Mouse (Mus musculus): ENCODE results near the gene Slc35f2.

DNA sequence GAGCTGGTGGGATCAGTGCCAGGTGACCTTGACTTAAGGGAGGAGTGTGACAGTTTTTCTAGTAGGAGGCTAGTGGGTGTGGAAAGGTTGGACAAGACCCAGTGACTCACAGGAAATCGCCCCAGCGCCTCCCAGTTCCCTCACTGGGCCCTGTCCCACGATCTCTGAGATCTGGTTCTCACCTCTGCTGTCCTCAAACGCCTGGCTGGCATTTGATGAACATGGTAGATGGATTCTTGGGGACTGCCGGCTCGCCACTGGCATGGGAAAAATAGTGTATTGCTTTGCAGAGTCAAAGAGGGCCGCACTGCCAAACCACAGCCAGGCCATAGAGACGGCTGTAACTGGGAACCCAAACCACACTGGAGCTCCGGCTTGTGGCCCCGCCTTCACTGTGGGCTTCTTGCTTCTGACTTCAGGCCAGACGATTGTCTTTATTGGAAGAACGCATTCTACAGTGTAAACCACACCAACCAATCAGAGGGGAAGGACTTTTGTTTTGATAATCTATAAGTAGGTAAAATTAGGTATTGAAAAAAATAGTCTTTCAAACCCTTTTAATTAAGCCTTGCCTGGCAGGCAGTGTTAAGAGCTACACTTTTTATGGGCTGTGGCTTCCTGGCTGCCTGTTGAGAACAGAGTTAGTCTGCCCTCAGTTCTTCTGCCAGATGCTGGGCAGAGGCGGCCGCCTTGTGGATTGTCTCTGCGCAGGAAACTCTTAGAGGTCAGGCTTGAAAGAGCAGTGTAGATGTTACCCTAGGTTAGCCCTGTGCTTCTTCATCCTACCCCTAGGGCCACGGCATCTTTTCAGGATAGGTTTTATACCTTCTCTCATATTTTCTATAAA, 15.4 kb downstream of the Slc35f2 start:
- no peak for TF ChIP-seq POLR2A (IDR thresholded peaks at IDR 0.05; ENCODE audit: insufficient read length, low read depth)
- TF ChIP-seq E2F4 (IDR thresholded peaks at IDR 0.05; ENCODE audit: insufficient read depth): no peak
- no peak for TF ChIP-seq MAX (IDR thresholded peaks at IDR 0.05; ENCODE audit: low read depth)
- no peak for TF ChIP-seq MYOG (IDR thresholded peaks at IDR 0.05; ENCODE audit: control insufficient read depth in 1 of 3, insufficient read depth in 1 of 3, insufficient read length in 2 of 3, low read depth in 2 of 3)
